Mouse (Mus musculus) testis, postnatal 10 days (tissue): ENCODE data around the gene Cavin3.
"Not testable (repeated sequence)": the region's sequence is repeated elsewhere in the genome, so short reads cannot be mapped to it uniquely, and the experiment has no call there.

Experiments used
- DNase-seq: peaks from one replicate; pipeline ENCODE4 v3.0.0; 2021; ENCODE audit warnings: low spot score

Cavin3 gene

GRCm38 (mm10) chr7:105480561-105481504 is 1.3 kb downstream of the Cavin3 start:
- peak; percentile 54 for DNase-seq

GRCm38 (mm10) chr7:105480081-105480480 is 2.0 kb downstream of the Cavin3 start:
- DNase-seq = no peak

GRCm38 (mm10) chr7:105479232-105479631 is 2.9 kb downstream of the Cavin3 start:
- DNase-seq = no peak

DNA sequence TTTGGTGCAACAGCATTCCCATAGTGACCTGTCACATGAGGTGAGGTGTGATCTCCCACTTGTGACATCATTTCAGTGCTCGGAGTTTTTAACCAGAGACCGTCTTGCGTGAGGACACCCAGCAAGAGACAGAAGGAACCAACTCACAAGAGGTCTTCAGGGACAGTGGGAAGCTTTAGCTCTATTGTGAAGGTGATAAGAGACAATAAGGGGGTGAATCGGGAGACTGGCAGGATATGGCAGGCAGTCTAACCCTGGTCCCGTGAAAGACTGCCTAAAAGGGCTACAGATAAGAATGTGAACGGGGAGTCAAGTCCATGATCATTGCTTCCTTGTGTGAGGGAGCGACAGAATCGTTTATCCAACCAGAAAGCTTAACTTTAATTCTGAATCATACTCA is 3.8 kb downstream of the Cavin3 start:
- DNase-seq = no peak

DNA sequence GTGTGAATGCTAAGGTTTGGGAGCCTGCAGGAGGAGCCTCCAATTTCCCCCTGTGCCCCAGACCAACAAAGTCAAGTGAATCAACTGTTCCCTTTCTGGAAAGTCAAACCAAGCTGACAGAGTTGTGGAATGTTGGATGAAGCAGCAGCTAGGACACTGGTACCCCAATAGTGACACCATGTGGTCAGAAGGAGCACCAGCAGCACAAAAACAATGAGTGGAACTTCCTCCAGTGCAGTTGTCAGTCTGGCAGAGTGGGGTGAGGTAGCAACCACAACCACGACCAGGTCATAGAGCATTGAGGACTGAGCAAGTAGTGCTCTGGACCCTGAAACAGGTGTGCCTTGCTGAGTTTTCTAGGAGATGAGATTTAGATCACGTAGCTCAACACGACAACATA is 4.3 kb downstream of the Cavin3 start:
- DNase-seq = peak; percentile 44

DNA sequence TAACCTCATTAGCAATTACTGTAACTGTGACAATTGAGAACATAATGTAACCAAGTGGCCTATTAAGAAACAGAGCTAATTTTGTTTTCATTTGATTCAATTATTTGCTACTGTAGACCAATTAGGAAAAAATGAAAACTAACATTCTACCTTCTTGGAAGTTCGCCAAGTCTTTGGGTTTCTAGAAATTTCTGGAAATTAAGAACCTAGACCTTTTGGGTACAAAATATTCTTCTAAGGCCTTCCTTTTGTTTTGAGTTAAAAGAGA is 4.7 kb downstream of the Cavin3 start:
- DNase-seq = no peak

DNA sequence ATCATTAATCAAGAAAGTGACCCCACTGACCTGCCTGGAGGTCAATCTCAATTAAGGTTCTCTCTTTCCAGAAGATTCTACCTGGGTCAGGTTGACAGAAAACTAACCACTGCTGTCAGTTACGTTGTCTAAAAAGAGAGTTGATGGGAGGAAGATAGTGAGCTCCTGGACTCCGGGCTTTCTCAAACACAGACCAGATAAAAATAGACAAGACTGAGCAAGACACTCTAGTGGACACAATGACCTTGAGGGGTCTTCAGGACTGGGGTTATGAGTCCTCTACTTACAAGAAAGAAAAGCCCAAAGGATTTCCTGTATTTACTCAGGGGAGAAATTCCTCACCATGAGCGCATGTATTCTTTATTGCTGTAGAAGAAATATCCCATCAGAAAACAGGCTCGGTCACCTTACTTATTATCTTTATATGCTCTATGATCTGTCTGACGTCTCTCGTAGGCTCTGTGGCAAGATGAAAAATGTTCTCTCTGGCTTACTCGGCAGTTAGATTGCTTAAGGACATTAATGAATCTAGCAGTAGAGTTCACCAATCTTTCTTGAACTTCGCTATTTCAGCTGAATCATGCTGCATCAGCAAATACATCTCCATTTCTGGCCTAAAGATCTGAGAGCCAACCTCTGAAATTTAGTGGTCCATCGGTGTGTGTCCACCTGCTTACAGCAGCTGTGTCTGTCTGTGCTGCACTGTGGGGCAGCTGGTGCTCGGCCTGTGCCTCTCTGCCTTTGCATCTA is 5.2 kb downstream of the Cavin3 start:
- DNase-seq = no peak

DNA sequence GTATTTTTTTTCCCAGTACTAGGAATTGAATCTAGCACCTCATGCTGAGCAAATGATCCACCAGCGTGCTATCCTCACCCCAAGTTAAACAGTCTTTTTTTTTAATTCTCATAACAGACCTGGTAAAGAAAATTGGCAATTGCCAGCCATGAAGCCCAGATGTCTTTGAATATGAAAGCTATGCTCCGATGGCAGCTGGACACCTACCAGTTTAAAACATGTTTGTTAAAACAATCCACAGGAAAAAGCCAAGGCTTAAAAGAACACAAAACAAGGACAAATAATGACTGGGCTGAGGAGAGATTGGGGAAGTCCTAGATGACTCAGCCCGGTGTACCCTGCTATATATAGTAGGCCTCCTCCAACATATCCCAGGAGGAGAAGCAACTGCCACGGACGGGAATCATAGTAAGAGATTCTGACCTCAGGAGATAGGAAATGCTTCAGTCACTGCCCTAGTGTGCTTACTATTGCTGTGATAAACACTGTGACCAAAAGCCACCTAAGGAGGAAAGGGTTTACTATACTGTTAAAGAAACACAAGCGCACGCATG is 6.6 kb downstream of the Cavin3 start:
- no peak for DNase-seq

- no peak for DNase-seq
Observed at GRCm38 (mm10) chr7:105474771-105475315, 7.3 kb downstream of the Cavin3 start.

GRCm38 (mm10) chr7:105472607-105473006 is 9.5 kb downstream of the Cavin3 start:
- no peak for DNase-seq

GRCm38 (mm10) chr7:105465505-105465904 is 16.6 kb downstream of the Cavin3 start:
- DNase-seq = not testable (repeated sequence)

GRCm38 (mm10) chr7:105458546-105458945 is 23.6 kb downstream of the Cavin3 start:
- DNase-seq = no peak

DNA sequence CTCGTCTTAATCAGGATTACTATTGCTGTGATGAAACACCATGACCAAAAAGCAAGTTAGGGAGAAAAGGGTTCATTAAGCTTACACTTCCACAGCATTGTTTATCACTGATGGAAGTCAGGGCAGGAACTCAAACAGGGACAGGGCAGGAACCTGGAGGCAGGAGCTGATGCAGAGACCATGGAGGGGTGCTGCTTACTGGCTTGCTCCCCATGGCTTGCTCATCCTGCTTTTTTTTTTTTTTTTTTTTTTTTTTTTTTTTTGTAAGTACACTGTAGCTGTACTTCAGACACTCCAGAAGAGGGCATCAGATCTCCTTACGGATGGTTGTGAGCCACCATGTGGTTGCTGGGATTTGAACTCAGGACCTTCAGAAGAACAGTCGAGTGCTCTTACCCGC is 28.8 kb downstream of the Cavin3 start:
- not testable (repeated sequence) for DNase-seq

DNA sequence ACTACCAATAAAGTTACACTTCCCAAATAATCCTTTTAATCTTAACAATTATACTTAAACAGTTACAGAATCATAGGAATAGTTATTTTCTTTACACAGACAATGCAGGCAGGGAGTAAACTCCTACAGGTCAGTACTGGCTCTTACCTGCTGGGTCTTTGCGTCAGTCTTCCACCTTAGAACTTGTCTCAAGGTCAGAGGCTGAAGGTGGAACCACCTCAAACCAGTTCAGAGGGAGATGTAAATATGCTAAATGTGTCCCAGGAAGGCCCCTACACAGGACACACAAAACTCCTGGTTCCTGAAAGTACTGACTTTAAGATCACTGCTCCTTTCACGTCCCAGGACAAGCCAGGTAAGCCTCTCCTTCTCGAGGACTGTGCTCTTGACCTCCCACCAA is 37.0 kb downstream of the Cavin3 start:
- DNase-seq = no peak

- no peak for DNase-seq
Observed at GRCm38 (mm10) chr7:105441426-105441825, 40.7 kb downstream of the Cavin3 start.

DNA sequence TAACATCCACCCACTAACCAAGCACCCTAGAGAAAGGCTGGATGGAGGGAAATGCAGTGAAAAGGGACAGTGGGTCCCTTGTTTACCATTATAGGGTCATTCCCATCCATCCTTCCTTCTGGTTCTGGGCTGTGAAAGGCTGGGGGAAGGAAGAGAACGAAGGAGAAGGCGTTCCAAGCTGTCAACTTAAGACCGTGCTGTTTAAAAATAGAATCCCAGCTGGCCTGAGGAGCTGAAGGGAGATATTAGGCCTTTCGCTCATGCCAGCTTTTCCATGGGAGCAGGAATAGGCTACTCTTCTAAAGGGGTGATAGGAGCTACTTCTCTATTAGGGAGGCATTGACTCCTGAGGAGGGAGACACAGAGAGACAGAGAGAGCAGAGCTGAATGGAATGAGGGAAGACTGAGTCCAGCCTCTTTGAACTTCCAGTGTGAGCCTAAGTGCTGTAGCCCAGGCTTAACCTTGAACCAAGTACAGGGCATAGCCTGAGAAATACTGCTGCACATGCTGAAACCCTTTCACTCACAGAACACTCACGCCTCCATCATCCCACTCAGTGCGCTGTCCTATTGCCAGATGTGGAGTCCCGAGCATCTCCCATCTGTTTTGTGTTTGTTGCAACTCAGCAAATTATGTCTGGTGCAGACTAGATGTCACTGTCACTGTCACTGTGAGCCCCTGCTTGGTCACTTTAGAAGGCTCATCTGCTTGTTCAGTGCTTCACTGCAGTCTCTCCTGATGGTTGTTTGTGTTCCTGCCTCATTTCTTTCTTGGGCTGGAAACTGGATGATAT is 43.9 kb downstream of the Cavin3 start:
- no peak for DNase-seq

GRCm38 (mm10) chr7:105434798-105435197 is 47.3 kb downstream of the Cavin3 start:
- DNase-seq = peak; percentile 51

- DNase-seq = peak; percentile 49
Observed at GRCm38 (mm10) chr7:105433859-105434258, 48.2 kb downstream of the Cavin3 start.

DNA sequence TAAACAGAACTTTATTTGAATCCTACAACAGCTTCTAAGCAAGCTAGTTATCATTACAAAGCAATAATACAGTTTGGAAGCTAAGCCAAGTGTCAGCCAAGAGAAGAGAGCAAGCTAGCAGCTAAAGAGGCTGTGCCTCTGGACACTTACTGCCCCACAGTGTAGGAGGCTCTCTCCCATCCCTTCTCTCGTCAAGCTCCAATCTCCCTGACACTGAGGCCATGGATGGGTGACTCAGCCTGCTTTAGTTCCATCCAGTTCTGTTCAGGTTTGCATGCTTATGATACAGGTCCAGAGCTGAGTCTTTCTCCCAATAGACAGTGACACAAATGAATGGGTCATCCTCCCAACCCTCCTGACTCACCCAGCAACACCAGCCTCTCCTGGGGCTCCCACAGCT is 50.0 kb downstream of the Cavin3 start:
- no peak for DNase-seq
